In genomic region chr16:35715771-35716170, GRCm38 (mm10) we compare ENCODE assay signal across 16 mouse cellular contexts.
"Had no signal": no experiment of that assay in that cellular context is flagged by ENCODE, and none has a peak within 500 bp of the region (broad histone marks: within the 10 kb centered on the region; RNA-seq: fewer than 3 reads in every experiment).

No protein-coding gene starts in this region.

- H3K9ac ChIP-seq: lung, embryonic 14.5 days; midbrain, embryonic 13.5 days; midbrain, embryonic 15.5 days; neural tube, embryonic 13.5 days; neural tube, embryonic 15.5 days; stomach, embryonic 15.5 days had no signal

- H3K4me2 ChIP-seq: lung, embryonic 14.5 days; midbrain, embryonic 11.5 days; midbrain, embryonic 13.5 days; midbrain, embryonic 15.5 days; neural tube, embryonic 13.5 days; neural tube, embryonic 15.5 days; stomach, embryonic 15.5 days had no signal

- H3K27ac ChIP-seq: midbrain, embryonic 13.5 days; midbrain, embryonic 15.5 days; neural tube, embryonic 13.5 days; neural tube, embryonic 15.5 days; stomach, embryonic 15.5 days; stomach, postnatal 0 days had no signal

- H3K4me1 ChIP-seq: stomach, embryonic 15.5 days had no signal

- H3K4me3 ChIP-seq: midbrain, embryonic 13.5 days; midbrain, embryonic 15.5 days; myocyte; neural tube, embryonic 13.5 days; neural tube, embryonic 15.5 days; stomach, embryonic 15.5 days had no signal

- H3K27me3 ChIP-seq: midbrain, embryonic 13.5 days; midbrain, embryonic 15.5 days; neural tube, embryonic 13.5 days; neural tube, embryonic 15.5 days; stomach, embryonic 15.5 days had no signal

- DNase-seq: lung, adult 18-20 months; lung, embryonic 14.5 days; lung, postnatal 10 days; lung, postnatal 4 days; right cerebral cortex, adult 18-20 months; right cerebral cortex, postnatal 25 days; right cerebral cortex, postnatal 4 days; spleen, adult 18-20 months had no signal

- H3K36me3 ChIP-seq: stomach, embryonic 15.5 days had no signal

- H3K9me3 ChIP-seq: midbrain, embryonic 13.5 days; midbrain, embryonic 15.5 days; neural tube, embryonic 13.5 days; neural tube, embryonic 15.5 days; stomach, embryonic 15.5 days had no signal
